Mouse (Mus musculus) C2C12 (cell line): ENCODE measurements around the gene Mcrip1.

Experiments
- CTCF ChIP-seq: IDR thresholded peaks from one replicate; pipeline ENCODE4 v1.5.1; 2011; ENCODE audit not compliant: control insufficient read depth, insufficient read depth, insufficient read length
- MAX ChIP-seq: IDR thresholded peaks from one replicate; pipeline ENCODE4 v1.6.1; 2011; ENCODE audit warnings: mild to moderate bottlenecking, control low read depth
- MYOD1 ChIP-seq: IDR thresholded peaks from one replicate; pipeline ENCODE4 v1.6.1; 2011; ENCODE audit warnings: low read depth; ENCODE audit not compliant: control insufficient read depth, insufficient read length
- USF1 ChIP-seq: IDR thresholded peaks from one replicate; pipeline ENCODE4 v1.6.1; 2011; ENCODE audit warnings: low read depth, mild to moderate bottlenecking, control low read depth, moderate library complexity

GRCm38 (mm10) chr11:120509940-120510339, 39.6 kb downstream of the Mcrip1 start:
- TF ChIP-seq CTCF, result no peak
- TF ChIP-seq USF1, result no peak
- TF ChIP-seq MAX, result no peak
- TF ChIP-seq MYOD1, result no peak
